Mouse (Mus musculus): ENCODE data around the gene AA986860. TPM values are rescaled to one million over a fixed set of nuclear protein-coding genes. Genes with fewer than 3 reads are reported as not detected.

AA986860 gene
- total and polyA plus RNA-seq, 3 experiments, result 0.43 to 0.82 (median 0.47) TPM

DNA sequence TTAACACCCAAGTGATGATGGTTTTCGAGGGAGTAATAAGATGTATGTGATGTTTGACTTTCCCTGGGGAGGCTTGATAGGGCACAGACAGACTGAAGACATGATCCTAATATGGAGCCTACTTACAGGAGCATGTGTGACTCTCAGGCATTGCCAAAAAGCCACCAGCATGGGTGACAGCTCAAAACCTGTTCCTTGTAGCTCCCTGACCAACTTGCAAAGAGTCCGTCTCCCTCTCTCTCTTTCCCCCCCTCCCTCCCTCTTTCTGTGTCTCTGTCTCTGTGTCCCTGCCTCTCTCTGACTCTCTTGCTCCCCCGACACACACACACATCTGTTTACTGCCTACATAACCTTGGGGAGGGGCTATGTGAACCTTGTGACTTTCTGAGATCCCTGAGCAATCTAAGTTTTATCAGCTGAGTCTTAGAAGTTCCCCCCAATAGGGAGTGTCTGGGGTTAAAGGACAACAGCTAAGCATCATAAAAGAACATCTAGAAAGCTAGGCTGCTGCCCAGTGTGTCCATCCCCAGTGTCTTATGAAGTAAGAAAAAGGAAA lies 6.9 kb downstream of the AA986860 start:
- intact Hi-C loops (cut with DNase I), result no loop called here
- Histone ChIP-seq H3K79me2 (replicated peaks; ENCODE audit: control insufficient read depth, insufficient read depth, low read length) (no peaks in the 10 kb centered on the region), H3K4me1 (ENCODE audit: control insufficient read depth, insufficient read depth, low read length) (peaks cover 3% of the 10 kb centered on the region; the same call in 1 of the 2 replicates), H3K27me3 (ENCODE audit: control insufficient read depth, insufficient read depth, low read length) (no peaks in the 10 kb centered on the region), H3K9ac (ENCODE audit: low read depth, low read length) (no peak overlapping the region), H3K36me3 (ENCODE audit: control insufficient read depth, insufficient read depth, low read length) (no peaks in the 10 kb centered on the region), H3K27ac (no peak overlapping the region), H3K4me3 (no peak overlapping the region)
- DNase-seq, result no peak
- TF ChIP-seq EP300 (IDR thresholded peaks at IDR 0.05; ENCODE audit: insufficient read depth, low read depth, low read length) (no peak), CTCF (IDR thresholded peaks at IDR 0.05) (no peak), POLR2A (IDR thresholded peaks at IDR 0.05; ENCODE audit: insufficient read depth, low read depth, low read length) (no peak)
- WGBS, result 88% methylated on average over 3 of the region's 3 CpGs

DNA sequence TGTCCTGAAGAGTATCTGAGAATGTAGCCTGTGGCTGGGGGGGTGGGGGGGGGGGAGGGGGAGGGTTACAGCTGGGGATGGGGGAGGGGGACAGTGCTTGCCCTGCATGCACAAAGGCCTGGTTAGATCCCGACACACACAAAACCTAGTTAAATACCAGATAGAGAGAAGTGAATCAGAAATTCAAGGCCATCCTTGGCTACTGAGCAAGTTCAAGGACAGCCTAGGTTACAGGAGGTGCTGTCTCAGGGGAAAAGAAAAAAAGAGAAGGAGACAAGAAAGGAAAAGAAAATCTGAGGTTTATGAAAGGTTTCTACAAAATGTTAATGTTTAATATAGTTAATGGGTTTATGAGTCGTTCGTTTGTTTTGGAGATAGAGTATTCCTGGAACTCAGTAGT lies 7.9 kb downstream of the AA986860 start:
- DNase-seq, result no peak
- intact Hi-C loops (cut with DNase I), result no loop called here
- Histone ChIP-seq H3K27ac (no peak overlapping the region), H3K27me3 (ENCODE audit: control insufficient read depth, insufficient read depth, low read length) (no peaks in the 10 kb centered on the region), H3K36me3 (ENCODE audit: control insufficient read depth, insufficient read depth, low read length) (no peaks in the 10 kb centered on the region), H3K79me2 (replicated peaks; ENCODE audit: control insufficient read depth, insufficient read depth, low read length) (no peaks in the 10 kb centered on the region), H3K4me3 (no peak overlapping the region), H3K9ac (ENCODE audit: low read depth, low read length) (no peak overlapping the region), H3K4me1 (ENCODE audit: control insufficient read depth, insufficient read depth, low read length) (peaks cover 3% of the 10 kb centered on the region; the same call in 1 of the 2 replicates)
- WGBS, result 87% methylated on average over 3 of the region's 3 CpGs
- TF ChIP-seq EP300 (IDR thresholded peaks at IDR 0.05; ENCODE audit: insufficient read depth, low read depth, low read length) (no peak), POLR2A (IDR thresholded peaks at IDR 0.05; ENCODE audit: insufficient read depth, low read depth, low read length) (no peak)

DNA sequence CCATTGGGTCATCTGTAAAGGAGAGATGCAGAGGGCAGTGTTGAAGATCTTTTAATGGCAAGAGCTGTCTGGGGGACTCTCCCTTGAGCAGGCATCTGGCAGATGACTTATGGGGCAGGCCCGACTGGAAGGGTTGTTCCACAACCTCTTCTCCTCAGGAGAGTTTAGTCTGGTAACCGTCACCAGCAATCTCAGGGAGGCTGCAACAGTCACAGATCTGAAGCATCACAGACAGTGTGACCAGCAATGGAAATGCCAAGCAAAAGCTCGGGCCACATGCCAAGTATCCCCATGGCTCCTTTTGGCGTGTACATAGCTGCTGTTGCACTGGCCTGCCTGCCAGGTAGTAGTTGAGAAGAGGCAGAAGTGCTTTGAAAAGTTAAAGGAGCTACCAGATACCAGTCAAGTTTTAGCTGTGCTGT lies 8.5 kb downstream of the AA986860 start:
- TF ChIP-seq CTCF (IDR thresholded peaks at IDR 0.05) (no peak), POLR2A (IDR thresholded peaks at IDR 0.05; ENCODE audit: insufficient read depth, low read depth, low read length) (no peak), EP300 (IDR thresholded peaks at IDR 0.05; ENCODE audit: insufficient read depth, low read depth, low read length) (no peak)
- Histone ChIP-seq H3K9ac (ENCODE audit: low read depth, low read length) (no peak overlapping the region), H3K4me3 (no peak overlapping the region)

DNA sequence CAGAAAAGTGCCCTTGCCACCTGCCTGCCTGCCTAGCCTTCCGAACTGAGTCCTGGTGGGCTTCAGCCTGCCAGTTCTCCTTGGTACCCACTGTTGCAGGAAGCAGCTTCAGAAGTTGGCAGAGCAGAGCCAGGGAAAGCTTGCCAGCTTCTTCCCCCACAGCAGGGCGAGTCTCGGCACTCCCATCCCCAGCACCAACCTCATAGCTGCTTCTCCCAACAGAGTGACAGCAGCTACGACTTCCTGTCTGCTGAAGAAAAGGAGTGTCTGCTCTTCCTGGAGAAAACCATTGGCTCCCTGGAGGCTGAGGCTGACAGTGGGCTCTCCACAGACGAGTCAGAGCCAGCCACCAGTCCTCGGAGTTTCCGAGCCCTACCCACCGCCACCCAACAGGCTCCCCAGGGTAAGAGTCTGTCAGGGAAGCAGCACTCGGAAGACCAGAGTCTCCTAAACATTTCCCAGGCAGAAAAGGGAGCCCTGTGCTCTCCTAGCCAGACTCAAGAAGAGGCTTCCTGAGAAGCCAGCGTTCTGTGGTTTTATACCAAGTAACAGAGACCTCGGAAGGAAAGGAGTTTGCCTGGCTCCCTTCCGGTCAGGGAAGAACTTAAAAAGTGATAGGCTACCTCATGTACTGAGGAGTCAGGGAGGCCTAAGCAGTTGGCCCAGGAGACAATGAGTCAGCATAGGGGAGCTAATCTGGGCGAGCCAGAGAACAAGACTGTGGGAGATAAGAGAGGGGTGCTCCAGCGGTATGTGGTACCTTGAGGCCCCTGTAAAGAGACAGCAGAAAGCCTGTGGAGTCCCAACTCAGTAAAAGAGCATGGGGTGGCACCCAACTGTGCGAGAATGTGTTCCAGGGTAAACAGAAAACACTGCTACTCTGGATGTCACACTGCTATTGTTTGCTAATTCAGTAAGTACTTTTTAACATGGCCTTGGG lies 9.3 kb downstream of the AA986860 start:
- peak overlapping the region; percentile 23; the same call in 1 of the 2 replicates for H3K27ac ChIP-seq
- H3K9ac ChIP-seq (ENCODE audit: low read depth, low read length), result no peak overlapping the region
- no peaks in the 10 kb centered on the region for H3K36me3 ChIP-seq (ENCODE audit: control insufficient read depth, insufficient read depth, low read length)
- DNase-seq, result no peak
- H3K79me2 ChIP-seq (replicated peaks; ENCODE audit: control insufficient read depth, insufficient read depth, low read length), result no peaks in the 10 kb centered on the region
- H3K4me3 ChIP-seq, result no peak overlapping the region
- WGBS, result 36% methylated on average over 15 of the region's 15 CpGs
- TF ChIP-seq CTCF (IDR thresholded peaks at IDR 0.05) (no peak), POLR2A (IDR thresholded peaks at IDR 0.05; ENCODE audit: insufficient read depth, low read depth, low read length) (no peak), EP300 (IDR thresholded peaks at IDR 0.05; ENCODE audit: insufficient read depth, low read depth, low read length) (0 out of 2 replicates have a peak, but pooled peaks have one; percentile 5)
- intact Hi-C loops (cut with DNase I), result no loop called here
- H3K27me3 ChIP-seq (ENCODE audit: control insufficient read depth, insufficient read depth, low read length), result no peaks in the 10 kb centered on the region
- peaks cover 3% of the 10 kb centered on the region; the same call in 1 of the 2 replicates for H3K4me1 ChIP-seq (ENCODE audit: control insufficient read depth, insufficient read depth, low read length)

More for the DNA sequence above, 8.5 kb downstream of the AA986860 start:
- Histone ChIP-seq H3K27ac (no peak overlapping the region), H3K4me1 (ENCODE audit: control insufficient read depth, insufficient read depth, low read length) (peaks cover 3% of the 10 kb centered on the region; the same call in 1 of the 2 replicates), H3K79me2 (replicated peaks; ENCODE audit: control insufficient read depth, insufficient read depth, low read length) (no peaks in the 10 kb centered on the region), H3K36me3 (ENCODE audit: control insufficient read depth, insufficient read depth, low read length) (no peaks in the 10 kb centered on the region), H3K27me3 (ENCODE audit: control insufficient read depth, insufficient read depth, low read length) (no peaks in the 10 kb centered on the region)
- DNase-seq, result peak in 1 of 2 experiments; percentile 27
- intact Hi-C loops (cut with DNase I), result no loop called here
- WGBS, result 52% methylated on average over 4 of the region's 4 CpGs

DNA sequence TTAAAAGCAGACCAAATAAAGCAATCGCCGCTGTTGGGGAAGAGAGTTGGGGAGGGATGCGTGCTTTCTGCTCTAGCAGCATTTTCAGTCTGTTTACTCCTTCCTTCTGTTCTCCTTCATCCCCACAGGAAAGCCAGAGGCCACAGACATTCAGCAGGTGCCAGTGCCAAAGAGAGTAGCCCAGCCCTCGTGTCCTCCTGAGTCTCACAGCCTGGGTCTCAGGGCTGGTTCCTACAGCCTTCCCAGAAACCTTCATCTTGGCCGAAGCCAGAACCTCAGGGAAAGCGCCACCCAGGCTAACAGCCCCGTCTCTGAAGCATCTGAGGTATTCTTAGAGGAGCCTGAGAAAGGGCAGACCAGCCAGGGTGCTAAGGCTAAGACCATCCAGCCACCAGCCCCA lies 10.4 kb downstream of the AA986860 start:
- Histone ChIP-seq H3K79me2 (replicated peaks; ENCODE audit: control insufficient read depth, insufficient read depth, low read length) (no peaks in the 10 kb centered on the region), H3K27me3 (ENCODE audit: control insufficient read depth, insufficient read depth, low read length) (no peaks in the 10 kb centered on the region), H3K36me3 (ENCODE audit: control insufficient read depth, insufficient read depth, low read length) (no peaks in the 10 kb centered on the region), H3K4me3 (no peak overlapping the region), H3K4me1 (ENCODE audit: control insufficient read depth, insufficient read depth, low read length) (peaks cover 3% of the 10 kb centered on the region; the same call in 1 of the 2 replicates), H3K27ac (no peak overlapping the region), H3K9ac (ENCODE audit: low read depth, low read length) (no peak overlapping the region)
- whole genome bisulfite sequencing, result 94% methylated on average over 7 of the region's 7 CpGs
- DNase-seq, result no peak
- no peak for TF ChIP-seq CTCF (IDR thresholded peaks at IDR 0.05)
- TF ChIP-seq POLR2A (IDR thresholded peaks at IDR 0.05; ENCODE audit: insufficient read depth, low read depth, low read length), result no peak
- no peak for TF ChIP-seq EP300 (IDR thresholded peaks at IDR 0.05; ENCODE audit: insufficient read depth, low read depth, low read length)
- intact Hi-C loops (cut with DNase I), result no loop called here

Data from heart, adult 2 months (tissue).